Comparison of ENCODE assay signal across 18 mouse cellular contexts in the genomic region with DNA sequence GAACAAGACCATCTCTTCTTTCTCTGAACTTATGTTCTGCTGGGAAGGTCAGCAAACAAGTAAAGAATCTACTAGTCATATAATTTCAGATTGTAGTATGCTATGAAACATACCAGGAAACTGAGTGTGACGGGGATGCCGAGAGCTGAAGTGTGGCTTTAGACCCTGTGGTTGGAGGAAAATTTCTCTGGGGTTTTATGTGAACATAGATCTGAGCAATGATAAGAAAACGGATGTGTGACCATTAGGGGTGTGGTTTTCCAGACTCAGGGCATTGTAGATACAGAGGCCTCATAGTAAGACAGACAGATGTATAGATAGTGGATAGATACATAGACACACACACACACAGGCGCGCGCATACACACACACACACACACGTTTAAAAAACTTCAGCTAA.
DNase-seq lines count a peak whose midpoint lies in the region; ATAC-seq lines count a peak whose summit lies in the region.
"Had no signal": no experiment of that assay in that cellular context is flagged by ENCODE, and none has a peak within 500 bp of the region (broad histone marks: within the 10 kb centered on the region; RNA-seq: fewer than 3 reads in every experiment).

No protein-coding gene starts in this region.

- peak; percentile 85 for ATAC-seq in common myeloid progenitor, adult 5-6 weeks (replicated peaks; ENCODE audit: low read depth, poor library complexity, severe bottlenecking)
- ATAC-seq in megakaryocyte progenitor cell, adult 5-6 weeks (replicated peaks; ENCODE audit: poor library complexity) = peak; percentile 58
- ATAC-seq: forebrain, embryonic 16.5 days; hindbrain, postnatal 0 days had no signal

- DNase-seq in 416B (ENCODE audit: low read depth) = peak; percentile 92
- peak; percentile 45 for DNase-seq in CD4-positive, CD25-positive, alpha-beta regulatory T cell, adult 2 months (ENCODE audit: low read depth, low spot score)
- DNase-seq in adrenal gland, adult (ENCODE audit: inconsistent age in 2 of 2, low spot score in 1 of 2) = no peak
- DNase-seq in cerebellum, adult 11-12 months = no peak
- no peak for DNase-seq in layer of hippocampus, adult 8-10 months (ENCODE audit: low spot score in 2 of 2)
- DNase-seq: adrenal gland, adult 8-10 months; B cell, adult 2 months; cerebellum, adult 18-20 months; cerebellum, postnatal 10 days; heart, postnatal 14 days; layer of hippocampus, adult 9-11 months; lung, embryonic 14.5 days; lung, postnatal 14 days; thymus, postnatal 36 days had no signal

Comparison
In these comparisons a context has a peak if more than half of its experiments do, and no peak if none do; other contexts are left out.
1. DNase-seq: peak in 416B (single experiment) and CD4-positive, CD25-positive, alpha-beta regulatory T cell, adult 2 months (single experiment); none in adrenal gland, adult (0 of 2), cerebellum, adult 11-12 months (single experiment) and layer of hippocampus, adult 8-10 months (0 of 2).